ENCODE assay signal across 8 mouse cellular contexts in genomic region chr4:47437365-47438340, GRCm38 (mm10). TPM values are rescaled to one million over a fixed set of nuclear protein-coding genes. Genes with fewer than 3 reads are reported as not detected.
A peak's percentile ranks its signal among the peaks of the same experiment; 100 is the strongest.
DNase-seq lines count a peak whose midpoint lies in the region; ATAC-seq and TF ChIP-seq lines count a peak whose summit lies in the region.

No protein-coding gene starts in this region.

- ATAC-seq in heart, embryonic 12.5 days (ENCODE audit: insufficient number of reproducible peaks, low FRiP score): peak; percentile 80
- peak; percentile 87 for ATAC-seq in kidney, embryonic 16.5 days (ENCODE audit: low FRiP score, low TSS enrichment)
- peak; percentile 82 for ATAC-seq in monocyte, adult 5-6 weeks (replicated peaks; ENCODE audit: insufficient number of reproducible peaks, low FRiP score, low TSS enrichment, poor library complexity, severe bottlenecking)

- no peaks in the 10 kb centered on the region for H3K36me3 ChIP-seq in C2C12 (ENCODE audit: control insufficient read depth, insufficient read depth)
- H3K36me3 ChIP-seq in erythroblast, embryonic 14.5 days (ENCODE audit: control insufficient read depth): no peaks in the 10 kb centered on the region
- no peaks in the 10 kb centered on the region for H3K36me3 ChIP-seq in heart, embryonic 12.5 days
- no peaks in the 10 kb centered on the region for H3K36me3 ChIP-seq in kidney, embryonic 16.5 days (ENCODE audit: insufficient read depth, low read length)

- peak; percentile 87 for TF ChIP-seq CTCF in C2C12 (IDR thresholded peaks at IDR 0.05; ENCODE audit: control insufficient read depth, insufficient read depth, insufficient read length)

- H3K79me3 ChIP-seq in C2C12 (ENCODE audit: low read depth): no peaks in the 10 kb centered on the region

- H3K4me2 ChIP-seq in heart, embryonic 12.5 days: peak overlapping the region; percentile 89
- peak overlapping the region; percentile 97 for H3K4me2 ChIP-seq in kidney, embryonic 16.5 days (replicated peaks; ENCODE audit: low read depth, low read length)

- H3K27ac ChIP-seq in heart, embryonic 12.5 days (ENCODE audit: poor library complexity, severe bottlenecking): peak overlapping the region; percentile 46
- 0 out of 2 replicates have a peak overlapping the region, but pooled peaks have one; percentile 7 for H3K27ac ChIP-seq in kidney, embryonic 16.5 days (ENCODE audit: low read length)

- H3ac ChIP-seq in C2C12 (ENCODE audit: control insufficient read depth, insufficient read length, low read depth): peak overlapping the region; percentile 38

- 2% methylated on average over 33 of the region's 33 CpGs for WGBS in heart, embryonic 12.5 days
- under 1% methylated on average over 33 of the region's 33 CpGs for WGBS in kidney, embryonic 16.5 days

- peaks cover 7% of the 10 kb centered on the region for H3K27me3 ChIP-seq in C2C12 (ENCODE audit: control insufficient read depth, insufficient read depth, insufficient read length)
- peaks cover 7% of the 10 kb centered on the region for H3K27me3 ChIP-seq in erythroblast, embryonic 14.5 days (ENCODE audit: control insufficient read depth)
- no peaks in the 10 kb centered on the region; the same call in 1 of the 2 replicates for H3K27me3 ChIP-seq in heart, embryonic 12.5 days (replicated peaks)
- H3K27me3 ChIP-seq in kidney, embryonic 16.5 days (ENCODE audit: insufficient read depth, low read length): peaks cover 19% of the 10 kb centered on the region; the same call in 1 of the 2 replicates

- peaks cover 12% of the 10 kb centered on the region for H3K4me1 ChIP-seq in erythroblast, embryonic 14.5 days (ENCODE audit: control insufficient read depth)
- H3K4me1 ChIP-seq in heart, embryonic 12.5 days (replicated peaks): peaks cover 5% of the 10 kb centered on the region; the same call in 1 of the 2 replicates
- no peaks in the 10 kb centered on the region for H3K4me1 ChIP-seq in kidney, embryonic 16.5 days (ENCODE audit: insufficient read depth, low read length)

- peak; percentile 84 for DNase-seq in brain, embryonic 18.5 days (ENCODE audit: low read depth, low spot score)
- DNase-seq in liver: peak; percentile 82
- peak; percentile 42 to 62 for DNase-seq in spleen, postnatal 36 days (ENCODE audit: low spot score in 2 of 2)

- peak overlapping the region; percentile 26 for H3K4me3 ChIP-seq in C2C12 (ENCODE audit: insufficient read depth, poor library complexity, severe bottlenecking)
- peak overlapping the region; percentile 50 for H3K4me3 ChIP-seq in erythroblast, embryonic 14.5 days (replicated peaks)
- peak overlapping the region; percentile 55 for H3K4me3 ChIP-seq in heart, embryonic 12.5 days
- peak overlapping the region; percentile 56 for H3K4me3 ChIP-seq in kidney, embryonic 16.5 days (ENCODE audit: low read length)

- no peaks in the 10 kb centered on the region for H3K79me2 ChIP-seq in C2C12 (ENCODE audit: control insufficient read depth, insufficient read depth)

- no peaks in the 10 kb centered on the region for H3K9me3 ChIP-seq in erythroblast, embryonic 14.5 days (ENCODE audit: control insufficient read depth, low read length)
- H3K9me3 ChIP-seq in heart, embryonic 12.5 days (replicated peaks): no peaks in the 10 kb centered on the region
- H3K9me3 ChIP-seq in kidney, embryonic 16.5 days (ENCODE audit: low read length): no peaks in the 10 kb centered on the region

- peak overlapping the region; percentile 72 for H3K9ac ChIP-seq in heart, embryonic 12.5 days
- H3K9ac ChIP-seq in kidney, embryonic 16.5 days (replicated peaks; ENCODE audit: low read length): peak overlapping the region; percentile 79

TF ChIP-seq in C2C12, 6 proteins besides CTCF, POLR2A, EP300 and RAD21:
- TF ChIP-seq MYOD1 (IDR thresholded peaks at IDR 0.05; ENCODE audit: control insufficient read depth, insufficient read length, low read depth): no peak
- TF ChIP-seq USF1 (IDR thresholded peaks at IDR 0.05; ENCODE audit: low read depth): no peak
- no peak for TF ChIP-seq FOSL1 (IDR thresholded peaks at IDR 0.05; ENCODE audit: insufficient read depth, low read length, poor library complexity, severe bottlenecking)
- TF ChIP-seq MYOG (IDR thresholded peaks at IDR 0.05; ENCODE audit: control insufficient read depth, extremely low read depth, insufficient read length): no peak
- TF ChIP-seq CEBPB (IDR thresholded peaks at IDR 0.05; ENCODE audit: low read depth): no peak
- TF ChIP-seq MAX (IDR thresholded peaks at IDR 0.05): no peak

RNA-seq across cellular contexts. Expression of gene Alg2, which starts 36.5 kb away (rescaled TPM):
- 14.3 TPM for polyA plus RNA-seq in C2C12 (2012; fragmentation: generic; extraction: Trizol)
- polyA plus RNA-seq in erythroblast, embryonic 14.5 days (2012): 0.12 and 0.22 TPM in 2 replicates
- polyA plus RNA-seq in heart, embryonic 12.5 days (2016; fragmentation: Nextera tagmentation; extraction: Ambion mirVana): 33.6 and 34.6 TPM in 2 replicates
- 72.9 and 74.1 TPM in 2 replicates for polyA plus RNA-seq in kidney, embryonic 16.5 days (2015; fragmentation: Nextera tagmentation; extraction: Ambion mirVana)
- total RNA-seq in monocyte, adult 5-6 weeks (2017): 5.8 to 17.7 TPM (median 6.6 TPM) in 3 replicates

RNA-seq across cellular contexts. Expression of gene Sec61b, which starts 36.8 kb away (rescaled TPM):
- polyA plus RNA-seq in C2C12 (2012; fragmentation: generic; extraction: Trizol): 437 TPM
- polyA plus RNA-seq in erythroblast, embryonic 14.5 days (2012): 16.4 and 22.0 TPM in 2 replicates
- 150 and 168 TPM in 2 replicates for polyA plus RNA-seq in heart, embryonic 12.5 days (2016; fragmentation: Nextera tagmentation; extraction: Ambion mirVana)
- polyA plus RNA-seq in kidney, embryonic 16.5 days (2015; fragmentation: Nextera tagmentation; extraction: Ambion mirVana): 372 and 388 TPM in 2 replicates
- total RNA-seq in monocyte, adult 5-6 weeks (2017): 116 to 119 TPM (median 117 TPM) in 3 replicates

Comparison
In these comparisons a context has a peak if more than half of its experiments do, and no peak if none do; other contexts are left out.
1. Peak in every context shown above with its lines: DNase-seq, ATAC-seq, H3K4me3 ChIP-seq and H3K27ac ChIP-seq.
2. RNA of gene Alg2, which starts 36.5 kb away (polyA plus RNA-seq): 72.9 to 74.1 TPM in kidney, embryonic 16.5 days, 33.6 to 34.6 TPM in heart, embryonic 12.5 days and 14.3 TPM in C2C12 (single experiment); 0.12 to 0.22 TPM in erythroblast, embryonic 14.5 days; every median in the first group is over 10 times any median in the second.